Mouse (Mus musculus) embryo, embryonic 9.5 days (tissue): Measurements from ENCODE around the gene Zfp354b.

ENCODE experiments used
- DNase-seq: peaks from one replicate; pipeline ENCODE4 v3.0.0-alpha.2; 2017; ENCODE audit errors: extremely low spot score

The Zfp354b gene

DNA sequence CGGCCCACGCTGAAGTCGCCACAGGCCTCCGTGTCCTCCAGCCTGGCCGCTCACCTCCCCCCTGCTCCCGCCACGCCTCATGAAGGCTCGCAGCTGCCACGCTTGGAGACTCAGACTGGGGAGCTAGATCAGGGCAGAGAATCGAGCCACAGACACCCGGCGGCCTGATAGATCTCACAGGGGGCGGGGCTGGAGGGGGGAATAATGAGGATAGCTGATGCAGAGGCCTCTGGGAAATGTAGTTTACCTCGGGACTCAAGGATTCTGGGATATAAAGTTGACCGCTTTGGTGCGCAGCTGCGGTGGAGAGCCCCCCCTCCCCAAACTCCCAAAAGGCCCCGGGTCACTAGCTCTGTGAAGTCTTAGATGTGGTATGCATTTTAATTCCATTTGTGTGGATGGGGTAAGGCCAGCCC lies at the start of gene Zfp354b:
Zfp354b (minus strand) TSS at position 183 of the 416 bp plus-strand sequence.
- DNase-seq: peak; percentile 87

DNA sequence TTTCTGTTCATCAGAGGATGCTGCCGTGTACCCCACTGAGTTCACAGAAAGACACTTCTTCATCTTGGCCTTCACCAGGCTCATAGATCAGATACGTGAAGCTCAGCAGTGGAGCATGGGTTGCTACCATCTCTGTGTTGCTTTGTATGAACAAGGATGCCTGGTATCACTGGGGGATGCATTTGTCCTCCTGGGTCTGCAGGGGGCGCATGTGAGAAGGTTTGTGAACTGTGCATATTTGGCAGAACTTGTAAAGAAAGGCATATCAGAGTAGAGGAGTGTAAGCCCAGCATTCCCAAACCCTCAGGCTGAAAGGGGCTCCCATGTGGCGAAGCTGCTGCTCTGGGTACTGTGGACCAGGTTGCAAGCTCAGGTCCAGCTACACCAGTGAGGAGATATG lies 45.8 kb upstream of the Zfp354b start:
- no peak for DNase-seq

DNA sequence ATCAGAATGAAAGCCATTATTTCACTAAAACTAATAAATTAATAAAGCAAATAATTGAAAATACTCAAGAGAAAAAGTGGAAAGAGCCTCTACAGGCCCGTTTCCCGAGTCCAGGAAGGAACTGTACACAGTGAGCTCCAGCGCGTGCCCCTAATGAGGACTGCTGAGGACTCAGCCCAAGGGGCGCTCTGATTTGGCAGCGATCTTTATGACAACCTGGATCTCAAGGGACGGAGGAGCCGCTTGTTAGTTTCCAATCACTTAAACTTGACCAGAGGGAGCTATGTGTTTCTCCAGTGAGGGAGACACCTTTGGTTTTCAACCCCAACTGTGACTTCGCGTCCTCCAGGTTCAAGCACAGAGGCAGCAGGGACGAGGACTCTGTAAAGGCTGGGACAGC lies 34.8 kb upstream of the Zfp354b start, which contains the start of gene Olfr1378:
Olfr1378 (plus strand) TSS at position 301 of the 400 bp plus-strand sequence.
- DNase-seq: no peak

- no peak for DNase-seq
Observed at GRCm38 (mm10) chr11:50964886-50965285, 33.5 kb upstream of the Zfp354b start.

GRCm38 (mm10) chr11:50953665-50954064 lies 22.2 kb upstream of the Zfp354b start, which contains the start of gene Prop1:
TSS of gene Prop1 (minus strand) at chr11:50953765.
- DNase-seq: no peak

GRCm38 (mm10) chr11:50952290-50952689 lies 20.9 kb upstream of the Zfp354b start:
- DNase-seq: no peak

GRCm38 (mm10) chr11:50943506-50943905 lies 12.1 kb upstream of the Zfp354b start, which contains the start of gene 4933414I15Rik:
TSS of gene 4933414I15Rik (minus strand) at chr11:50943765.
- no peak for DNase-seq

DNA sequence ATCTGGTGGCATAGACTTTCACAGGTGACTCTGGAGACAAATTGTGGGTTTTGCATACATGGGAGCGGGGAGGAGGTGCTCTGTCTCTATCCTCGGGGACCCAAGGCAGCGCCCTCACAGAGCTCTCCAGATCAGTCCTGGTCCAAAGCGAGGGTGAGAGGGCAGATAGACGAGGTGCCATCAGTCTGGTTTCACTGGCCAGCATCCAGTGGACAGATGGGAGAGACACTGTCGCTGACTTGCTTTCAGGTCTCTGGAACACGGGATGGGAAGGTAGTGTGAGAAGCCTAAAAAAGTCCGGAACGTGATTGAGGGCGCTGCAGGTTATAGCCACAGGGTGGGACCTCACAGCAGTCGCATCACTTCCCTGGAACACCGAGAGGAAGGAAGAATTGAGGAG lies 11.0 kb upstream of the Zfp354b start:
- DNase-seq: no peak

GRCm38 (mm10) chr11:50939621-50940366 lies 8.4 kb upstream of the Zfp354b start:
- peak; percentile 54 for DNase-seq

DNA sequence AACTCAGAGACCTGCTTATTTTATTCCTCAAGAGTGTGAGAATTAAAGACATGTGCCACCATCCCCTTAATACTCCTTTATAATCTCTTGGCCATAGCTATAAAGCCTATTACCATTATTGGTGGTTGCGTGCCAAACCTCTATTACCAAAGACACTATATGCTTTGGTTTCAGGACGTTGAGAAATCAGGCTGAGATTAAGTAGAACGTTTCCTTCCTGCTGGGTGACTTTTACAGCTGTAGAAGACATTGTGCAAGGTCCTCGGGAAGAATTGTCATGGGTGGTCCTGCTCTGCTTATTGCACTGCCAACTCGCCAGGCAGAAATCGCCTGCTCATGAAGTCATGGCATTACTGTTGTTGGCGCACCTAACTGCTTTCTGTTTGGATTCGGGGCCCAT lies 7.0 kb upstream of the Zfp354b start:
- no peak for DNase-seq

- DNase-seq: no peak
Observed at GRCm38 (mm10) chr11:50932040-50932439, 607 bp upstream of the Zfp354b start.

DNA sequence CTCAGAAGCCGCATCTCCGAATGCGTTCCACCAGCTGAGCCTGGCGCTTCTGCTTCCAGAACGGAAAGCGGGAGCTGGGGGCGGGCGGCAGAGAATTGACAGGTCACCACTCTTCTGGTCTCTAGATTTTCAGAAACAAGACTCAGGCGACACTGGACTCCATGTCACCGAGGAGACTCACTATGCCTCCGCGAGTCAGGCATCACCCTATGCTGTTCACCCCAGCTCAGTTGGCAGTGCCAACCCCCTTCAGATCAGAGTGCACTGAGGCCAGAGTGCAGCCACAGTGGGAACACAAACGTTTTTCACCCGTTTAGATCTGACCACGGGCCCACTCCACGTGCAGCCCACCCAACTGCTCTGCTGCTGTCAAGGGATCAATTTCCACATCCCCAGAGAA lies 412 bp downstream of the Zfp354b start:
- DNase-seq: no peak

DNA sequence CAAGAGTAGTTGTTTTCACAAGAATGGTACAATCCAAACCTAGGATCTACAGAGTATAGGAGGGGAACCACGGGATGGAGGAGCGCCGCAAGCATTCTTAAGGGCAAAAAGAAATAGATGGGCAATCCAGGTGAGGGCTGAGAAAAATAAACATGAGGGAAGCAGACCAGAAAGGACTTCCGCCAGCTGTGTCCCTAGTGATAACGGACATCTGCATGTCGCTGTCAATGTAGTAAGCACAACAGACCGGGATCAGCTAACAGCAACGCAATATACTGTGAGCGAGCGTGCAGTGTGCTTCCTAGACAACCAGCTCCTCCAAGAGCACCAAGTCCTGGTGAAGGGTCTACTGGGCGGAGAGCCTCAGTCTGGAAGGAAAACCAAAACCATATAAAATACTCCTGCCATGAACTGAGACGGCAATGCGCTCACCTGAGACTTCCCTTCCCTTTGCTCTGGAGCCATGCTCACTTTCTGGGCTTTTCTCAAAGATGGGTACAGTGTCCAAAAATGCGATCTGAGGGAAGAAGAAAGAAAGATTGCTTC lies 891 bp downstream of the Zfp354b start:
- no peak for DNase-seq

- peak; percentile 87 for DNase-seq
Observed at GRCm38 (mm10) chr11:50915671-50916320, 15.6 kb downstream of the Zfp354b start, which contains the start of gene Zfp2. TSS of gene Zfp2 (minus strand) at chr11:50916165.

- no peak for DNase-seq
Observed at GRCm38 (mm10) chr11:50914461-50914860, 17.0 kb downstream of the Zfp354b start.

DNA sequence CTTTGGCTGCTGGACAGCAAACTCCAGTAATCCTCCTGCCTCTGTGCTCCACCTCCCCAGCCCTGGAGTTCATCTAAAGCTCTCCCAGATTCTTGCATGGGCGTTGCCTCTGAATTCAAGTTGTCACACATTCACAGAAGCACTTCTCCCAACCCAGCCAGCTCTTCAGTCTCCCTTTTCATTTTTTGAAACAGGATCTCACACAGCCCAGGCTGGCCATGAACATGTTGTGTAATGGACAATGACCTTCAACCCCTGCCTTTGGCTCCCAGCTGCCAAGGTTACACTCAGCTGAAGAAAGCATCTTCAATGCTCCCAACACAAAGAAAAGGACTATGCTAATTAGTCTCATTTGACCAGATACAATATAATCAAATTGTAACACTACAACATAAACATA lies 18.1 kb downstream of the Zfp354b start:
- DNase-seq: no peak

DNA sequence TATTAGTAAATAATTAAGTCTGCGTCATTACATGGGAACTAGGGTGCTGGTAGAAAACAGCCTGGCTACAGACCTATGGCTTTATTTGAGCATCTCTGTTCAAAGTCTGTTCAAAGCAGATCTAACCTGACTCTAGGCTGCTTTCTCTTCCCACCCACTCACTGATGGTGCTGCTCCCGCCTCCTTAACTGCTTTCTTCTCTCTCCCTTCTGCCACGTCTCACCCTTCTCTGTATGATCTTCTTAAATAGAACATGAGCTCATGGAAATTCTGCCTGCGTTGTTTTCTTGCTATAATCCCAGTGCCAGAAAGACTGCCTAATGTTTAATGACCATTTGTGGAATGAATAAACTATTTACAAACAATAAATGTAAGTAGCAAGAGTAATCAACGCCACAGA lies 23.3 kb downstream of the Zfp354b start:
- DNase-seq: no peak

- DNase-seq: no peak
Observed at GRCm38 (mm10) chr11:50897359-50897758, 34.1 kb downstream of the Zfp354b start.

DNA sequence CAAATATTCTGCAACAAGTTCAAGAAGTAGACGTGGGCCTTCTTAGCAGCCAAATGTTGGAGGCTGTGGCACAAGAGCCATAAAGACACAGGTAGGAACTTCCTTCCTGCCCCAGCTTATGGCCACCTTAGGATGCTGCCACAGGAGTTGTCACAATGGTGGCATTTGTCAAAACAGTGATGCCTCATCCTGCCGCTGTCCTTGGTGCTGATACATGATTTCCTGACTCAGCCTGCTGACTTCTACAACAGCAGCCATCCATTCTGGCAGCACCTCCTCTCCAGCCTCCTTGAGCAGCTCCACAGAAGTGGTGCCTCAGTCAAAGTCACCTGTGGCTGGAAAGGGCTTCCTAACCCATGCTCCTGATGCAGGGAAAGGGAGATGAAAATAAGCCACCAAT lies 39.0 kb downstream of the Zfp354b start:
- no peak for DNase-seq

DNA sequence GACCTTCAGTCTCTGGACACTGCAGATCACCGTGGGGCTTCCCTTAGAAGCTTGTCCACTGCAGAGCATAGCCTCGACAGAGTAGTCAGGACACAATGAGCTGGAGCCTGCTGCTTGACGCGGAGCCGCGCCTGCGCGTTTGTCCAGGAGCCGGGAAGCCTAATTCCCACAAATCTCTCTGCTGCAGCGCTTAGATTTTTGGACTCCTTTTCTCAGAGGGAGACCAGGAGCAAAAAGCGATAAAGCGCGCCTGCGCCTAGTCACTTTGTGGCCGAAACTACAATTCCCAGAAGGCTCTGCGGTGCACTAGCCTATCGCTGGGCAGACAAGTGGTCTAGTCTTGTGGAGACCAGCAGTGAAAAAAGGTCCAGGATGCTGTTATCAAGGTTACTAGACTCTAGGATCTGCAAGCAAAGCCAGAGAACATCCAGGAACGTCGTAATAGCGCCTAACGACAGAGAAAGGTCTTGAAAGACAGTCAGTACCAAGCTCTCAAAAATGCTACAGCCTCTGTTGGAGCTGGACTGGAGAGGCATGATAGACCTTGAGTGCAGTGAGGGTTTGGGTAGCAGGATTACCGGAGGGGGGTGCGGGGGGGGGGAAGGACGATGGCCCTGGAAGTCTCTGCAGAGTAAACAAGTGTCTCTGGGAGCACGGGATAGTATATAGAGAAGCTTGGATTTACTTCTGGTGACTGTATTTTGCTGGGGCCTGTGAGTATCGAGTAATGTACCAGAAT lies 43.9 kb downstream of the Zfp354b start, which contains the start of gene Zfp454:
Zfp454 (minus strand) TSS at position 262 of the 739 bp plus-strand sequence.
- peak; percentile 86 for DNase-seq

DNA sequence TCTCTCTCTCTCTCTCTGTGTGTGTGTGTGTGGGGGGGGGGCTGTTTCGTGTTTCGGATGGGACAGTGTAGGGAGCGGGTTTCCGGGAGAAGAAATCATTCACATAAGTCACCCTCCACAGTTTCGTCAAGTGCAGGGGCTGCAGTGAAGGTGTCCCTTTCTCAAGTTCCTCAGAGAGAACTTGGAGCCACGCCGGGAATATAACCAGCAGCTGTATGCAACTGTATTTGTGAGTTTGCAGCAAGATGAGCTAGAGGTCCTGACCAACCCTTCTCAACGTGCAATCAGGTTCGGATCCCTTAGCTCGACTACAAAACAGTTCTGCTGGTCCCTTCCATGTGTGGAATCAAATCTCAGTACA lies 44.5 kb downstream of the Zfp354b start:
- DNase-seq: no peak
